Comparison of ENCODE assay signal across 30 mouse cellular contexts in genomic region chr19:56466486-56466885, GRCm38 (mm10). TPM values are rescaled to one million over a fixed set of nuclear protein-coding genes. Genes with fewer than 3 reads are reported as not detected.
"Had no signal": no experiment of that assay in that cellular context is flagged by ENCODE, and none has a peak within 500 bp of the region (broad histone marks: within the 10 kb centered on the region; RNA-seq: fewer than 3 reads in every experiment).

No protein-coding gene starts in this region.

- H3K27ac ChIP-seq: gastrocnemius, adult 2 months; heart, adult 2 months; heart, embryonic 13.5 days; heart, embryonic 15.5 days; hindbrain, embryonic 13.5 days; hindbrain, embryonic 15.5 days; intestine, embryonic 15.5 days; layer of hippocampus, adult 2 months; limb, embryonic 13.5 days; limb, embryonic 15.5 days; liver, embryonic 12.5 days; liver, embryonic 14.5 days had no signal

- H3K9me3 ChIP-seq: heart, embryonic 13.5 days; heart, embryonic 15.5 days; hindbrain, embryonic 13.5 days; hindbrain, embryonic 15.5 days; intestine, embryonic 15.5 days; limb, embryonic 13.5 days; limb, embryonic 15.5 days; liver, embryonic 12.5 days had no signal

- H3K4me2 ChIP-seq: heart, embryonic 11.5 days; heart, embryonic 13.5 days; heart, embryonic 15.5 days; hindbrain, embryonic 13.5 days; hindbrain, embryonic 15.5 days; intestine, embryonic 15.5 days; limb, embryonic 13.5 days; limb, embryonic 15.5 days; liver, embryonic 12.5 days had no signal

- DNase-seq: gastrocnemius, adult 2 months; gastrocnemius, postnatal 10 days; gastrocnemius, postnatal 25 days; heart, adult 11 months; heart, adult 2 months; heart, postnatal 4 days; kidney, adult 18-20 months; kidney, adult 8-10 months; kidney, postnatal 10 days; kidney, postnatal 25 days; kidney, postnatal 4 days; layer of hippocampus, adult 9-11 months; layer of hippocampus, postnatal 36 days; left cerebral cortex, postnatal 4 days had no signal

- H3K36me3 ChIP-seq: heart, embryonic 13.5 days; heart, embryonic 15.5 days; hindbrain, embryonic 13.5 days; hindbrain, embryonic 15.5 days; intestine, embryonic 15.5 days; limb, embryonic 13.5 days; limb, embryonic 15.5 days; liver, embryonic 12.5 days had no signal

- ATAC-seq: inflammation-experienced regulatory T-cells, adult 6 months; intestine, embryonic 15.5 days; intestine, postnatal 0 days; liver, embryonic 12.5 days had no signal

- H3K9ac ChIP-seq: heart, embryonic 13.5 days; heart, embryonic 15.5 days; hindbrain, embryonic 13.5 days; hindbrain, embryonic 15.5 days; intestine, embryonic 15.5 days; limb, embryonic 13.5 days; limb, embryonic 15.5 days; liver, embryonic 12.5 days; liver, embryonic 14.5 days had no signal

- H3K4me1 ChIP-seq: heart, embryonic 13.5 days; hindbrain, embryonic 13.5 days; intestine, embryonic 15.5 days; liver, embryonic 12.5 days had no signal

- H3K27me3 ChIP-seq: heart, embryonic 15.5 days; hindbrain, embryonic 13.5 days; hindbrain, embryonic 15.5 days; intestine, embryonic 15.5 days; limb, embryonic 13.5 days; limb, embryonic 15.5 days had no signal

- H3K4me3 ChIP-seq: gastrocnemius, adult 2 months; heart, adult 2 months; heart, embryonic 13.5 days; heart, embryonic 15.5 days; hindbrain, embryonic 13.5 days; hindbrain, embryonic 15.5 days; intestine, embryonic 15.5 days; layer of hippocampus, adult 2 months; limb, embryonic 13.5 days; limb, embryonic 15.5 days; liver, embryonic 12.5 days had no signal

RNA-seq across cellular contexts. Expression of gene Plekhs1, which starts 5.0 kb away (rescaled TPM):
- total RNA-seq: gastrocnemius, postnatal 25 days; liver, adult 2 months had no signal
- polyA plus RNA-seq: heart, embryonic 13.5 days; hindbrain, embryonic 11.5 days; limb, embryonic 11.5 days; limb, embryonic 15.5 days; liver, embryonic 12.5 days had no signal
